Mouse (Mus musculus) hindbrain, embryonic 15.5 days (tissue): ENCODE measurements around the gene Gm8797. TPM values are rescaled to one million over a fixed set of nuclear protein-coding genes. Genes with fewer than 3 reads are reported as not detected.
"Not testable (repeated sequence)": the region's sequence is repeated elsewhere in the genome, so short reads cannot be mapped to it uniquely, and the experiment has no call there.

Experiments
- ATAC-seq: fragments of 200-750 bp; cut with Nextera tagmentation; 2 replicates; pipeline ENCODE4 v1.8.0; 2017; ENCODE audit warnings: low read depth, moderate number of reproducible peaks, moderate TSS enrichment; ENCODE audit not compliant: low FRiP score
- H3K27ac ChIP-seq: fragments of 300-500 bp; sonication (generic); replicated peaks from 2 replicates; pipeline ENCODE4 v1.5.1; 2015; ENCODE audit warnings: mild to moderate bottlenecking, inconsistent platforms
- H3K27me3 ChIP-seq: fragments of 300-500 bp; sonication (generic); 2 replicates; pipeline ENCODE4 v1.6.1; 2015; ENCODE audit warnings: control low read depth, inconsistent platforms
- H3K36me3 ChIP-seq: fragments of 300-500 bp; sonication (generic); 2 replicates; pipeline ENCODE4 v1.6.1; 2015; ENCODE audit warnings: control low read depth, inconsistent platforms
- H3K4me1 ChIP-seq: fragments of 300-500 bp; sonication (generic); replicated peaks from 2 replicates; pipeline ENCODE4 v1.6.1; 2015; ENCODE audit warnings: control low read depth, inconsistent platforms
- H3K4me2 ChIP-seq: fragments of 300-500 bp; sonication (generic); 2 replicates; pipeline ENCODE4 v1.6.1; 2015; ENCODE audit warnings: moderate library complexity, mild to moderate bottlenecking, inconsistent platforms
- H3K4me3 ChIP-seq: fragments of 300-500 bp; sonication (generic); 2 replicates; pipeline ENCODE4 v1.5.1; 2015; ENCODE audit warnings: mild to moderate bottlenecking, inconsistent platforms
- H3K9ac ChIP-seq: fragments of 300-500 bp; sonication (generic); 2 replicates; pipeline ENCODE4 v1.6.1; 2015; ENCODE audit warnings: inconsistent platforms
- H3K9me3 ChIP-seq: fragments of 300-500 bp; sonication (generic); 2 replicates; pipeline ENCODE4 v1.6.1; 2016; ENCODE audit warnings: control low read depth, inconsistent platforms
- WGBS: fragments of 180-500 bp; shearing (Covaris S2); methylation state at CpG from one replicate; pipeline ENCODE4 v1.1.7; 2015; 5-methylcytosine and 5-hydroxymethylcytosine counted together
- polyA plus RNA-seq: library from polyadenylated mRNA; unstranded; fragments of >200 nt; fragmentation: Nextera tagmentation; extraction: Ambion mirVana; gene quantifications from 2 replicates; pipeline ENCODE4 v1.2.1, GENCODE M21; 2015

Gene Gm8797
- polyA plus RNA-seq = 15.8 and 16.2 TPM in 2 replicates

DNA sequence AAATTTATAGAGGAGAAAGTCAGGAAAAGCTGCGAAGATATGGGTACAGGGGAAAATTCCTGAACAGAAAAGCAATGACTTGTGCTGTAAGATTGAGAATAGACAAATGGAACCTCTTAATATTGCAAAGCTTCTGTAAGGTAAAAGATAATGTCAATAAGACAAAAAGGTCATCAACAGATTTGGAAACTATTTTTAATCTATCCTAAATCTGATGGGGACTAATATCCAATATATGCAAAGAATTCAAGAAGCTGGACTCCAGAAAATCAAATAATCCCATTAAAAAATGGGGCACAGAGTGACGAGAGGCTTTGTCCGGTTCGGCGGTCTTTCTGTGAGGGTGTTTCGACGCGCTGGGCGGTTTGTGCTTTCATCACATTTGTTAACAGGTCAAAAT, at the start of gene Gm8797:
Gene Gm8797, plus strand, starts transcription at position 301 of the 400 bp plus-strand sequence.
- not testable (repeated sequence) for H3K4me2 ChIP-seq, H3K4me3 ChIP-seq, ATAC-seq, H3K9me3 ChIP-seq, H3K9ac ChIP-seq, H3K27ac ChIP-seq, H3K27me3 ChIP-seq, H3K36me3 ChIP-seq, H3K4me1 ChIP-seq
- 92% methylated on average over 9 of the region's 9 CpGs for WGBS

DNA sequence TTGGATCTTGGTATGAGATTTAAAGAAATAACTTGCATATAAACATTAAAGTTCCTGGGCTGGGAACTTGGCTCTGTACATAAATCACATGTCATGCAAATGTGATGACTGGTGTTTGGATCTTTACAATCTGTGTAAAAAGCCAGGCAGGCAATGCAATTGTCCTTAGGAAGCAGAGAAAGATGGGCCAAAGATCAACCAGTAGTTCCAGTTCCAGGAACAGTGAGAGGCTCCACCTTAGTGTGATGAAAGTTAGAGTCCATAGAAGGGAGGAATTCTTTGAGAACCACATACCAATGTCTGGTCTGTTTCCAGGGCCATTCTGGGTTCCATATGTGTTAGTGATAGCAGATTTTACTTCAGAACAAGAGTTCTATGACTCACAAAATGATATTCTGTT, 36.1 kb upstream of the Gm8797 start:
- no peak overlapping the region for H3K4me2 ChIP-seq
- H3K27me3 ChIP-seq = no peaks in the 10 kb centered on the region
- no peaks in the 10 kb centered on the region for H3K36me3 ChIP-seq
- ATAC-seq = no peak
- no peak overlapping the region for H3K27ac ChIP-seq
- H3K9me3 ChIP-seq = no peaks in the 10 kb centered on the region
- no peaks in the 10 kb centered on the region for H3K4me1 ChIP-seq
- no peak overlapping the region for H3K4me3 ChIP-seq
- no peak overlapping the region for H3K9ac ChIP-seq

DNA sequence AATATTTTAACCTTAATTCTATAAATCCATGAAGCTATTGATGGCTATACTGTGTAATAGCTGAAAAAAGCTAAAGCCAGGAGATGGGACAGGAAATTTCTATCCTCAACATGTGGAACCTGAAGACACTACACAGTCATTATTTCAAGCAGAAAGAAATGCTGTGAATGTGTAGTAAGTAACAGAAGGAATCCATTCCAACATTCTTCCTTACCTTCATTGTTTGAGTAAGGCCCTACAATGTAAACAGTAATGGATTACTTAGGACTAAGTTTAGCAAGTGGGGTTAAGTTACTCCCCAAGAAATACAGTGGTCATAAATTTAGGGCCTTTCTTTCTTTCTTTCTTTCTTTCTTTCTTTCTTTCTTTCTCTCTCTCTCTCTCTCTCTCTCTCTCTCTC, 17.7 kb upstream of the Gm8797 start:
- ATAC-seq = no peak
- Histone ChIP-seq H3K4me3 (no peak overlapping the region), H3K4me2 (no peak overlapping the region)

DNA sequence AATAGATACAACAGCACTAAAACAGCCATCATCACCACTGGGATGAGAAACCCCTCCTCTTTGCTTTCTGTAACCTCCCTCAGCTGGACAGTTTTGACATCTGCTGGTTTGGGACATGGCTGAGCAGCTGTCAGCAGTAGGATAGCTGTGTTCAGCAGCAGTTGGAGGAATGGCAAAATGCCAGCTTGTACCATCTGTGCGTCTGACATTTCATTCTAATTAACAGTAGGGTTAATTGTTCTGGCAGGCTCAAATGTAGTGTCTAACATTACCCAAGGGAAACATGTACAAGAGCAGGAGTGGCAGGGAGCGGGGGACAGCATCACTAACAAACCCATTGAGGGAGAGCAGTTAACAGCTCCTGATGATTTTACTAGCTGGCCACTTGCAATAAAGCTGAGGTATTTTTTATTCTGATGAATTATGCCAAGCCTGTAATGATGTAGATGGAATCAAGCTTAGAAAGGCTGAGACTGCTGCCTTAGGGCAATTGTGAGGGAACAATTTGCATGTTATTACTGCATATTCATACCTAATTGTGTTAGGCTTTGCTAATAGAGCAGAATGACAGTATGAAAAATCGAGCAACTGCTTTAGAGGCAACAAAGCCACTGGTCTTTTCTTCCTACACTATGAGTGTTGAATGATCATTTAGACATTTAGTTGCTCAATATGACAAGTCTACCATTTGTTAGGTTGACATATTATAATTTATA, 4.3 kb downstream of the Gm8797 start:
- ATAC-seq = peak; percentile 97
- no peaks in the 10 kb centered on the region for H3K9me3 ChIP-seq
- H3K4me2 ChIP-seq = peak overlapping the region; percentile 2; the same call in 1 of the 2 replicates
- H3K4me3 ChIP-seq = no peak overlapping the region
- no peaks in the 10 kb centered on the region for H3K36me3 ChIP-seq
- no peaks in the 10 kb centered on the region for H3K27me3 ChIP-seq
- H3K27ac ChIP-seq = peak overlapping the region; percentile 40
- no peak overlapping the region for H3K9ac ChIP-seq
- 13% methylated on average over 3 of the region's 3 CpGs for WGBS
- peaks cover 9% of the 10 kb centered on the region for H3K4me1 ChIP-seq

More for the DNA sequence above, 17.7 kb upstream of the Gm8797 start:
- H3K4me1 ChIP-seq = no peaks in the 10 kb centered on the region
- H3K27me3 ChIP-seq = no peaks in the 10 kb centered on the region
- no peak overlapping the region for H3K27ac ChIP-seq
- no peak overlapping the region for H3K9ac ChIP-seq
- H3K36me3 ChIP-seq = no peaks in the 10 kb centered on the region
- no peaks in the 10 kb centered on the region for H3K9me3 ChIP-seq

DNA sequence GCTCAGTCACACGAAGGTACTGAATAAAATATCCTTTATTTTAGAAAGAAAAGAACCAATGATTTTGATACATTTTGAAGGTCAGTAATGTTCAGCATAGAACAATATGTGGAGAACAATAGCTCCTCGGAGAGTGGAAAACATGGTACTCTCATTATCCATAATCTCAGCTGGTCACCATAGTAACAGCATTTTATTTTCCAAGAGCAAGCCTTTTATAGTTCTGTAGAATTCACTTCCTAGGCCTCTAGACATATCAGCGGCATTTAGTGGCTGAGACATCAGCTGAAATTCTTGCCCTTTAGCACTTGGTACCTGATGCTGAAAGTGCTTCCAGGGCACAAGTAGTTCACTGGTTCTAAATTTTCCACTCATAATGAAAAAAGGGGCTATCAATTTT, 15.7 kb downstream of the Gm8797 start:
- H3K4me3 ChIP-seq = no peak overlapping the region
- 28% methylated on average over 3 of the region's 3 CpGs for WGBS
- no peaks in the 10 kb centered on the region for H3K4me1 ChIP-seq
- no peak overlapping the region for H3K4me2 ChIP-seq
- H3K9me3 ChIP-seq = no peaks in the 10 kb centered on the region
- H3K27ac ChIP-seq = no peak overlapping the region
- no peaks in the 10 kb centered on the region for H3K27me3 ChIP-seq
- ATAC-seq = no peak
- H3K9ac ChIP-seq = no peak overlapping the region
- H3K36me3 ChIP-seq = no peaks in the 10 kb centered on the region

DNA sequence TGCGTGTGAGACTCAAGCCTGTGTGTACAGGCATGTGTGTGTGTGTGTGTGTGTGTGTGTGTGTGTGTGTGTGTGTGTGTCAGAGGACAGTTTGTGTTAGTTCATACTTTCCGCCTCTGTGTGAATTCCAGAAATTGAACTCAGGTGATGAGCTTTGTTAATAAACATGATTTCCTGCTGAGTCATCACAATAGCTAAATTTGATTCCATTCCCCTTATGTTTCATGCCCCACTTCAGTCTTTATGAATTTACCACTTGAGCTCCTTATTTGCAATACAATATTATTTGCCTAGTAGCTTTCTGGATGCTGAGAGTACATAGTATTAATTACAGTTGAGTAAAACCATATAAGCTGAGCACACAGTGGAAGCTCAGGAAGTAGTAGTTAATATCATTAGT, 26.3 kb downstream of the Gm8797 start:
- Histone ChIP-seq H3K9ac (no peak overlapping the region), H3K9me3 (no peaks in the 10 kb centered on the region; the same call in 1 of the 2 replicates), H3K4me2 (no peak overlapping the region), H3K36me3 (no peaks in the 10 kb centered on the region), H3K27ac (no peak overlapping the region), H3K27me3 (no peaks in the 10 kb centered on the region), H3K4me1 (no peaks in the 10 kb centered on the region), H3K4me3 (no peak overlapping the region)
- 84% methylated on average over 2 of the region's 2 CpGs for WGBS
- no peak for ATAC-seq
